Mouse (Mus musculus): ENCODE results near the gene Fsd1.

DNA sequence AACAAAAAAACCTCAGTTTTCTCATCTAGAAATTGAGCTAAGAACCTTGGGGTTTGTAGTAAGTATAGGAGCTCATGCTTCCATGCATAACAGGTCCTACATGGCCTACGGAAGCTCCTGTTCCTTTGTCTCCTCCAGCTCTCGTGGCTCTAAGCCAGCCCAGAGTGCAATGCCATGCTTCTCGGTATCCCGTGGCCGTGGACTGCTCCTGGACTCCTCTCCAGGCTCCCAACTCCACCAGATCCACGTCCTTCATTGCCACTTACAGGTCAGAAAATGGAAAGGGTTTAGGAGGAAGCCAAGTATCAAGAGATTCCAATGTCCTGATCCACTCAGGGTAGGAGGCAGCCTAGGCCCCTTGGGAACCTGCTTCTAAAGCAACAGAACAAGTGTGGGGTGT lies 32.6 kb upstream of the Fsd1 start:
- TF ChIP-seq CTCF (IDR thresholded peaks at IDR 0.05) (no peak), EP300 (IDR thresholded peaks at IDR 0.05) (no peak)

All from lung, postnatal 0 days (tissue).